ENCODE assay signal across 11 mouse cellular contexts in genomic region chr4:43418973-43419656, GRCm38 (mm10). TPM values are rescaled to one million over a fixed set of nuclear protein-coding genes. Genes with fewer than 3 reads are reported as not detected.
DNase-seq lines count a peak whose midpoint lies in the region; ATAC-seq and TF ChIP-seq lines count a peak whose summit lies in the region.
"Had no signal": no experiment of that assay in that cellular context is flagged by ENCODE, and none has a peak within 500 bp of the region (broad histone marks: within the 10 kb centered on the region; RNA-seq: fewer than 3 reads in every experiment).

No protein-coding gene starts in this region.

- peaks cover 10% of the 10 kb centered on the region for H3K4me1 ChIP-seq in lung, adult 2 months (ENCODE audit: control insufficient read depth, insufficient read depth, low read length)
- peaks cover 32% of the 10 kb centered on the region for H3K4me1 ChIP-seq in heart, embryonic 15.5 days (replicated peaks)

- no peaks in the 10 kb centered on the region for H3K9me3 ChIP-seq in heart, embryonic 15.5 days (replicated peaks)
- H3K9me3 ChIP-seq: liver, embryonic 13.5 days had no signal

- intact Hi-C loops in gastrocnemius, postnatal 36 days (cut with DNase I), result loop anchor here (1.0 to 2.0 kb wide), 2 partner anchors 38 to 152 kb away; partner anchors contain the start of genes Atp8b5 and Rusc2

- no peak overlapping the region for H3K4me2 ChIP-seq in heart, embryonic 15.5 days
- H3K4me2 ChIP-seq: liver, embryonic 13.5 days had no signal

- no peak overlapping the region for H3K9ac ChIP-seq in heart, embryonic 15.5 days
- H3K9ac ChIP-seq: liver, embryonic 13.5 days had no signal

- peak; percentile 43 for DNase-seq in gastrocnemius, adult 18-20 months (ENCODE audit: low spot score)
- DNase-seq in gastrocnemius, postnatal 36 days, result no peak
- DNase-seq in lung, adult 2 months, result peak; percentile 10
- DNase-seq in lung, postnatal 25 days (ENCODE audit: low spot score), result no peak
- DNase-seq in kidney, postnatal 4 days, result peak; percentile 53 to 70
- DNase-seq in T-cell, adult 2 months (ENCODE audit: low spot score), result no peak
- DNase-seq: liver, embryonic 13.5 days; thymus, adult 18-20 months had no signal

- peaks cover 48% of the 10 kb centered on the region for H3K36me3 ChIP-seq in heart, embryonic 15.5 days

- H3K27ac ChIP-seq in heart, embryonic 15.5 days, result 0 out of 2 replicates have a peak overlapping the region, but pooled peaks have one; percentile 0
- H3K27ac ChIP-seq: liver, embryonic 13.5 days had no signal

- TF ChIP-seq CTCF in lung, adult 2 months (IDR thresholded peaks at IDR 0.05; ENCODE audit: insufficient read depth, low read length), result no peak

- ATAC-seq in heart, embryonic 15.5 days (replicated peaks; ENCODE audit: insufficient number of reproducible peaks, insufficient read depth, low FRiP score, low read depth), result no peak
- no peak for ATAC-seq in cerebellum, adult (ENCODE audit: insufficient number of reproducible peaks, low FRiP score, low TSS enrichment)
- ATAC-seq: midbrain, embryonic 16.5 days had no signal

- H3K4me3 ChIP-seq in lung, adult 2 months (replicated peaks; ENCODE audit: extremely low read depth, low read depth, low read length), result no peak overlapping the region
- H3K4me3 ChIP-seq in heart, embryonic 15.5 days, result no peak overlapping the region
- H3K4me3 ChIP-seq: liver, embryonic 13.5 days had no signal

- TF ChIP-seq POLR2A in lung, adult 2 months (IDR thresholded peaks at IDR 0.05; ENCODE audit: borderline replicate concordance, extremely low read depth, low read depth, low read length), result 0 out of 2 replicates have a peak, but pooled peaks have one; percentile 29

- peaks cover 3% of the 10 kb centered on the region; the same call in 1 of the 2 replicates for H3K27me3 ChIP-seq in heart, embryonic 15.5 days

- WGBS in lung, adult 2 months, result 44% methylated on average over 15 of the region's 15 CpGs
- 60% methylated on average over 15 of the region's 15 CpGs for WGBS in heart, embryonic 15.5 days

RNA-seq across cellular contexts. Expression of gene Fam166b, which starts 9.8 kb away (rescaled TPM):
- total RNA-seq in gastrocnemius, adult 18-20 months (2021), result not detected
- total RNA-seq in gastrocnemius, postnatal 36 days (2021), result not detected
- polyA plus RNA-seq in lung, adult 2 months (2012; rRNA removed), result 14.4 and 15.8 TPM in 2 replicates
- polyA plus RNA-seq in heart, embryonic 15.5 days (2015; fragmentation: Nextera tagmentation; extraction: Ambion mirVana), result 0.16 and 0.18 TPM in 2 replicates
- polyA plus RNA-seq: liver, embryonic 13.5 days had no signal

RNA-seq across cellular contexts. Expression of gene Tesk1, which starts 22.6 kb away (rescaled TPM):
- total RNA-seq in gastrocnemius, adult 18-20 months (2021), result 10 to 100 TPM; 56.2 to 60.8 TPM
- 10 to 100 TPM; 49.1 to 50.0 TPM for total RNA-seq in gastrocnemius, postnatal 36 days (2021)
- polyA plus RNA-seq in lung, adult 2 months (2012; rRNA removed), result 83.6 and 83.9 TPM in 2 replicates
- polyA plus RNA-seq in heart, embryonic 15.5 days (2015; fragmentation: Nextera tagmentation; extraction: Ambion mirVana), result 3.1 and 5.8 TPM in 2 replicates

RNA-seq across cellular contexts. Expression of gene Cd72, which starts 35.3 kb away (rescaled TPM):
- total RNA-seq in gastrocnemius, adult 18-20 months (2021), result under 1 TPM in 1 of 2 experiments, not detected in 1; 0.21 TPM
- total RNA-seq in gastrocnemius, postnatal 36 days (2021), result not detected
- polyA plus RNA-seq in lung, adult 2 months (2012; rRNA removed), result 3.4 and 6.2 TPM in 2 replicates
- polyA plus RNA-seq in heart, embryonic 15.5 days (2015; fragmentation: Nextera tagmentation; extraction: Ambion mirVana), result 2.1 and 5.2 TPM in 2 replicates

RNA-seq across cellular contexts. Expression of gene Rusc2, which starts 37.3 kb away (rescaled TPM):
- total RNA-seq in gastrocnemius, adult 18-20 months (2021), result 10 to 100 TPM; 28.5 to 36.3 TPM
- 10 to 100 TPM; 20.8 to 23.3 TPM for total RNA-seq in gastrocnemius, postnatal 36 days (2021)
- polyA plus RNA-seq in lung, adult 2 months (2012; rRNA removed), result 91.1 and 92.8 TPM in 2 replicates
- polyA plus RNA-seq in heart, embryonic 15.5 days (2015; fragmentation: Nextera tagmentation; extraction: Ambion mirVana), result 14.7 and 17.2 TPM in 2 replicates

Comparison
In these comparisons a context has a peak if more than half of its experiments do, and no peak if none do; other contexts are left out.
1. DNase-seq: peak in gastrocnemius, adult 18-20 months (single experiment), lung, adult 2 months (single experiment) and kidney, postnatal 4 days (2 of 2); none in gastrocnemius, postnatal 36 days (0 of 2), lung, postnatal 25 days (single experiment) and T-cell, adult 2 months (single experiment).